Mouse (Mus musculus): ENCODE results near the gene Trex1. TPM values are rescaled to one million over a fixed set of nuclear protein-coding genes. Genes with fewer than 3 reads are reported as not detected.

Gene Trex1
- polyA plus RNA-seq, 1 experiment = 60.7 TPM

DNA sequence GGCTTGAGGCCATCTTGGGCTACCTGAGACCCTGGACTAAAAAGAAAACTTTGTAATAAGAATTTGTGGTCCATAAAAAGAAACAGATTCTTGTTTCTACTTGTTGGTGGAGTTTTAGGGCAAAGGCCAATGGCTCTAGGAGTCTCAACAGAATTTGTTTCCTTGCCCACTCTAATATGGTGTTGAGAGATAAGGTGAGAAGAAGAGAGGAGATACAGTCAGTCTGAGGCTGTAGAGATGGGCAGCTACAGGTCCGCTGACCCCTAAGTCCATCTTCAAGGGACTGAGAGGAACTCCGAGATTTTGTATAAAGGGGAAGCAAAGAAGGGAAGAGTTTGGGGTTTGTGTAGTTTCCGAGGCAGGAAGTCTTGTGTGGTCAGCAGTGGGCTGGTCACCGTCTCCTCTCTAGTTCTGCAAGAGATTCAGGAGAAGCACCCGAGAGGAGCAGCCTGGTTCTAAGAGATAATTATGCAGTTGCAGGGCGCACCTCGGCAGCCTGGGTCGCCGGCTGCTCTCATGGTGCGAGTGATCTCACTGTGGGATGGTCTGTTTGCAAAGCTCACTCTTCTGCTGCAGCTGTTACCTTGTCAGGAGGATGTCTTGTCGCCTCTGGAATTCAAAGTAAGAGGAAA lies 42.4 kb downstream of the Trex1 start:
- DNase-seq (ENCODE audit: low read depth) = no peak

DNA sequence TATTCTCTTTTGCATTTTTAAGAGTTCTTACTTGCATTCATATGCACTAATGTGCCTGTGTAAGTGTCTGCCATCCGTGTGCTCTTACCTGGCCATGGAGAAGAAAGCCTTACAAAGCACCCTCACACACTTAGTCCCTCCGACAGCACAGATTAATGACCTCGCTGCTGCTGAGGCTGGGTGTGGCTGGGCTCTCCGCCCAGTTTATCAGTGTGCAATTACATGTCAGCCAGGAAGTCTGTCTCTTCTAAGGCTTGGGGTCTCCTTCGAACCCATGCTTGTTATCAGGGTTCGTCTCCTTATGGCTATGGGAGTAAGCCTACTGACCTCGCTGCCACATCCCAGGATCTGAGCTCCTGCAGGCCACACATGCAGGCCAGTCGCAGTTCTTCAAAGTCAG lies 44.1 kb downstream of the Trex1 start:
- no peak for DNase-seq (ENCODE audit: low read depth)

GRCm38 (mm10) chr9:109010316-109010690 lies 49.2 kb downstream of the Trex1 start:
- no peak for DNase-seq (ENCODE audit: low read depth)

GRCm38 (mm10) chr9:109009636-109010315 lies 49.8 kb downstream of the Trex1 start:
- no peak for DNase-seq (ENCODE audit: low read depth)

DNA sequence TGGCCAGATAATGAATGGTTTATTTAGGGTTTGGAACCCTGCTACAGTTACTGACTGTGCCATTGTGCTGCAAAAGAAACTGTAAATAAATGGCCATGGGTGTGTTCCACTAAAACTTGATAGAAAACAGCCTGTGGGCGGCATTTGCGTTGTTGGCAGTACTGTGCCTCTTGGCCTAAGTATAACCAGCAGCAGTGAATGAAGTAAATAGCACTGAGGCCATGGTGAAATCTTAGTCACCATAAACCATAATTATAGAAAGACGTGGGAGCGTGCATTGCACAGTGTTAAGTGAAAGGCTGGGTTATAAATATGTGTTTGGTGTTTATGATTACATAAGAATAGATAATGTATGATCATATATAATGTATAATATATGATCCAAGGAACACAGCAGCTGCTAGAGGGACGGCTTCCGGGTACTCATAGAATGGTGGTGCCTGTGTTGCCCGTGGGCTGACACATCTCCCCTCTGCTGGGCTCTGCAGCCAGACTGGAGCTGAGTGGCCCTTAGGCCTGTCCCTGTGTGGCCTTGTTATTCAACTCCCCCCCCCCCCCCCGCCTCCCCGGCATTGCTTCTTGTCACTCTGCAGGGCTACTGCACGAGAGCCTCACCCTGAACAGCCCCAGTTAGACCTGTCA lies 50.4 kb downstream of the Trex1 start:
- no peak for DNase-seq (ENCODE audit: low read depth)

DNA sequence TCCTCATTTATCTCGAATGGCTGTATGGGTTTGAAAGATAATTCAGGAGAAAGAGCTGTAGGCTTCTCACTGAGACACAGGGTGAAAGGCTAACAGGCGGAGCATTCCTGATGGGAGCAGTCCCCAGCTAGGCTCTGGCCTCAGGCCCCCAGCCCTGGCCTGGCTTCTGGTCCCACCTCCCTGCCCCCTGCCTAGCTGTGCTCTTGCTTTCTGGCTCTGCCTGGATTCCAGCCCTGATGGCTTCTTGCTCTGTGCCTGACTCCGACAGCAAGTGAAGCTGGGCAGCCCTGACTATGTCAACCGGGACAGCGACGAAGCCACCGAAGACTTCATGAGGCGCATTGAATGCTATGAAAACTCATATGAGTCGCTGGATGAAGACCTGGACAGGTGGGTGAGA lies 51.5 kb downstream of the Trex1 start:
- no peak for DNase-seq (ENCODE audit: low read depth)

Other genes with a start within 250 kb of the Trex1 start
- 1.0 and 1.1 TPM in 2 replicates for gene Celsr3, start 233.4 kb downstream of the Trex1 start, polyA plus RNA-seq (2012; rRNA removed)
- 10.7 and 17.5 TPM in 2 replicates for gene Slc26a6, start 206.5 kb downstream of the Trex1 start, polyA plus RNA-seq (2012; rRNA removed)
- gene Tmem89, start 145.1 kb downstream of the Trex1 start, polyA plus RNA-seq (2012; rRNA removed) = 0.69 and 0.98 TPM in 2 replicates
- 396 and 468 TPM in 2 replicates for gene Uqcrc1, start 123.1 kb downstream of the Trex1 start, polyA plus RNA-seq (2012; rRNA removed)
- 17.9 and 18.8 TPM in 2 replicates for gene Col7a1, start 106.1 kb downstream of the Trex1 start, polyA plus RNA-seq (2012; rRNA removed)
- gene Ucn2, start 73.7 kb downstream of the Trex1 start, polyA plus RNA-seq (2012; rRNA removed) = 2.1 and 3.0 TPM in 2 replicates
- 43.8 and 48.3 TPM in 2 replicates for gene Pfkfb4, start 68.0 kb downstream of the Trex1 start, polyA plus RNA-seq (2012; rRNA removed)
- gene Shisa5, start 21.2 kb downstream of the Trex1 start, polyA plus RNA-seq (2012; rRNA removed) = 224 and 225 TPM in 2 replicates
- 21.9 and 24.2 TPM in 2 replicates for gene Atrip, start 14.4 kb upstream of the Trex1 start, polyA plus RNA-seq (2012; rRNA removed)
- gene Ccdc51, start 22.8 kb upstream of the Trex1 start, polyA plus RNA-seq (2012; rRNA removed) = 5.1 and 6.2 TPM in 2 replicates
- gene Tma7, start 22.9 kb upstream of the Trex1 start, polyA plus RNA-seq (2012; rRNA removed) = 28.8 and 29.5 TPM in 2 replicates
- 11.9 and 13.9 TPM in 2 replicates for gene Plxnb1, start 35.7 kb upstream of the Trex1 start, polyA plus RNA-seq (2012; rRNA removed)
- gene Fbxw21, start 102.3 kb upstream of the Trex1 start, polyA plus RNA-seq (2012; rRNA removed) = not detected in 2 replicates
- not detected in 2 replicates for gene Fbxw13, start 136.2 kb upstream of the Trex1 start, polyA plus RNA-seq (2012; rRNA removed)
- not detected in 2 replicates for gene Fbxw20, start 175.0 kb upstream of the Trex1 start, polyA plus RNA-seq (2012; rRNA removed)
- not detected in 2 replicates for gene Fbxw14, start 227.9 kb upstream of the Trex1 start, polyA plus RNA-seq (2012; rRNA removed)